Mouse (Mus musculus): ENCODE results near the gene Tbcc. TPM values are rescaled to one million over a fixed set of nuclear protein-coding genes. Genes with fewer than 3 reads are reported as not detected.

The Tbcc gene
- total RNA-seq, 2 experiments from 2014 or later = 17.6 to 20.0 TPM

Other genes starting within 250 kb of the Tbcc start
- gene Klc4, start 244.7 kb upstream of the Tbcc start, total RNA-seq (2021) = 10 to 100 TPM; 24.5 to 25.3 TPM
- gene Mrpl2, start 244.5 kb upstream of the Tbcc start, total RNA-seq (2021) = 100 to 1,000 TPM; 106 to 121 TPM
- gene Cul7, start 240.3 kb upstream of the Tbcc start, total RNA-seq (2021) = 10 to 100 TPM; 30.3 to 37.6 TPM
- gene Rrp36, start 216.3 kb upstream of the Tbcc start, total RNA-seq (2021) = 10 to 100 TPM in 1 of 2 experiments, 1 to 10 TPM in 1; 9.8 to 14.2 TPM
- 10 to 100 TPM; 44.2 to 47.1 TPM for gene Mea1, start 211.9 kb upstream of the Tbcc start, total RNA-seq (2021)
- 100 to 1,000 TPM; 127 TPM for gene Klhdc3, start 209.8 kb upstream of the Tbcc start, total RNA-seq (2021)
- 10 to 100 TPM; 35.0 to 35.3 TPM for gene Ppp2r5d, start 185.6 kb upstream of the Tbcc start, total RNA-seq (2021)
- 10 to 100 TPM; 24.3 to 25.1 TPM for gene Pex6, start 179.2 kb upstream of the Tbcc start, total RNA-seq (2021)
- under 1 TPM; 0.26 to 0.41 TPM for gene Gnmt, start 161.5 kb upstream of the Tbcc start, total RNA-seq (2021)
- gene Cnpy3, start 138.5 kb upstream of the Tbcc start, total RNA-seq (2021) = 10 to 100 TPM; 18.7 to 19.4 TPM
- under 1 TPM in 1 of 2 experiments, not detected in 1; 0.78 TPM for gene Ptcra, start 127.0 kb upstream of the Tbcc start, total RNA-seq (2021)
- 10 to 100 TPM; 21.0 to 23.3 TPM for gene 2310039H08Rik, start 118.0 kb upstream of the Tbcc start, total RNA-seq (2021)
- gene Rpl7l1, start 108.0 kb upstream of the Tbcc start, total RNA-seq (2021) = 10 to 100 TPM; 51.2 to 59.5 TPM
- gene Bicral, start 32.2 kb upstream of the Tbcc start, total RNA-seq (2021) = 10 to 100 TPM; 13.1 to 15.4 TPM
- gene Prph2, start 19.8 kb downstream of the Tbcc start, total RNA-seq (2021) = not detected
- 10 to 100 TPM; 70.1 to 77.4 TPM for gene Ubr2, start 119.9 kb downstream of the Tbcc start, total RNA-seq (2021)

All from heart, postnatal 14 days (tissue).